Mouse (Mus musculus) liver, postnatal 0 days (tissue): ENCODE data around the gene Frmd4b. TPM values are rescaled to one million over a fixed set of nuclear protein-coding genes. Genes with fewer than 3 reads are reported as not detected.

Experiments used
- ATAC-seq: fragments of 200-750 bp; cut with Nextera tagmentation; 2 replicates; pipeline ENCODE4 v1.8.0; 2017; ENCODE audit warnings: mild to moderate bottlenecking, moderate library complexity
- DNase-seq: peaks from one replicate; pipeline ENCODE4 v3.0.0-alpha.2; 2016
- H3K27ac ChIP-seq: fragments of 300-500 bp; sonication (generic); 2 replicates; pipeline ENCODE4 v1.5.1; 2014; ENCODE audit warnings: antibody characterized with exemption, moderate library complexity, mild to moderate bottlenecking, low read depth
- H3K27me3 ChIP-seq: fragments of 300-500 bp; sonication (generic); 2 replicates; pipeline ENCODE4 v1.6.1; 2014; ENCODE audit warnings: low read length, control low read depth, mixed read lengths; ENCODE audit not compliant: insufficient read depth
- H3K36me3 ChIP-seq: fragments of 300-500 bp; sonication (generic); replicated peaks from 2 replicates; pipeline ENCODE4 v1.6.1; 2014; ENCODE audit warnings: mild to moderate bottlenecking, control low read depth, low read length, moderate library complexity, mixed read lengths; ENCODE audit not compliant: insufficient read depth
- H3K4me1 ChIP-seq: fragments of 300-500 bp; sonication (generic); 2 replicates; pipeline ENCODE4 v1.6.1; 2014; ENCODE audit warnings: antibody characterized with exemption, mild to moderate bottlenecking, control low read depth; ENCODE audit not compliant: insufficient read depth
- H3K4me2 ChIP-seq: fragments of 300-500 bp; sonication (generic); 2 replicates; pipeline ENCODE4 v1.6.1; 2014; ENCODE audit warnings: low read depth, mild to moderate bottlenecking, low read length, moderate library complexity, mixed read lengths
- H3K4me3 ChIP-seq: fragments of 300-500 bp; sonication (generic); 2 replicates; pipeline ENCODE4 v1.5.1; 2014; ENCODE audit warnings: low read depth, low read length
- H3K9ac ChIP-seq: fragments of 300-500 bp; sonication (generic); replicated peaks from 2 replicates; pipeline ENCODE4 v1.6.1; 2014; ENCODE audit warnings: mild to moderate bottlenecking, moderate library complexity
- H3K9me3 ChIP-seq: fragments of 300-500 bp; sonication (generic); 2 replicates; pipeline ENCODE4 v1.6.1; 2016; ENCODE audit warnings: mild to moderate bottlenecking, control low read depth, low read length, mixed read lengths
- CTCF ChIP-seq: sonication (generic); IDR thresholded peaks from 2 replicates; pipeline ENCODE4 v1.5.1; 2016; ENCODE audit warnings: antibody characterized with exemption, low read depth
- EP300 ChIP-seq: IDR thresholded peaks from 2 replicates; pipeline ENCODE4 v1.6.1; 2016; ENCODE audit warnings: antibody characterized with exemption, low read depth, mild to moderate bottlenecking
- WGBS: fragments of 180-500 bp; shearing (Covaris S2); extraction: QIAGEN DNeasy Blood & Tissue Kit; methylation state at CpG from one replicate; pipeline ENCODE4 v1.1.7; 2014; ENCODE audit not compliant: insufficient replicate concordance; 5-methylcytosine and 5-hydroxymethylcytosine counted together
- polyA plus RNA-seq: library from polyadenylated mRNA; unstranded; fragments of >200 nt; fragmentation: Nextera tagmentation; extraction: Ambion mirVana; gene quantifications from 2 replicates; pipeline ENCODE4 v1.2.1, GENCODE M21; 2015

The Frmd4b gene
- polyA plus RNA-seq, 1 experiment from 2014 or later: 8.3 TPM

DNA sequence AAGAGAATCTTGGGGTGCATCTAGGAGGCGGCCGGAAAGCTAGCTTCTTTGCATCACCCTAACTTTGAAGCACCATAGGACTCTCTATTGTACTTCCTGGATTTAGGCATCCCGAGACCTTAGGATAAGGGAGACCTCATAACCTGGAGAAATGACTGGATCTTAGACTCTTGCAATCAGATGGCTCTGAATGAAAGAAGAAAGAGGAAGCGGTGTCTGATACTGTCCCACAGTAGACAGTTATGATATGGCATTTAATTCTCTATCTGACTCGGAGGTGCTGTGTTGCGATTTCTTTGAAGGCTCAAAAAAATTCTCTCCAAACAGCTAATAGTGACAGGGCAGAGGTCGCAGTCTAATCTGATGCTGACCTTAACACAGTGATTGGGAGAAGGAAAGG is 433 bp upstream of the Frmd4b start:
- peak overlapping the region; percentile 39 for H3K4me3 ChIP-seq
- 11% methylated on average over 7 of the region's 7 CpGs for WGBS
- ATAC-seq: no peak

DNA sequence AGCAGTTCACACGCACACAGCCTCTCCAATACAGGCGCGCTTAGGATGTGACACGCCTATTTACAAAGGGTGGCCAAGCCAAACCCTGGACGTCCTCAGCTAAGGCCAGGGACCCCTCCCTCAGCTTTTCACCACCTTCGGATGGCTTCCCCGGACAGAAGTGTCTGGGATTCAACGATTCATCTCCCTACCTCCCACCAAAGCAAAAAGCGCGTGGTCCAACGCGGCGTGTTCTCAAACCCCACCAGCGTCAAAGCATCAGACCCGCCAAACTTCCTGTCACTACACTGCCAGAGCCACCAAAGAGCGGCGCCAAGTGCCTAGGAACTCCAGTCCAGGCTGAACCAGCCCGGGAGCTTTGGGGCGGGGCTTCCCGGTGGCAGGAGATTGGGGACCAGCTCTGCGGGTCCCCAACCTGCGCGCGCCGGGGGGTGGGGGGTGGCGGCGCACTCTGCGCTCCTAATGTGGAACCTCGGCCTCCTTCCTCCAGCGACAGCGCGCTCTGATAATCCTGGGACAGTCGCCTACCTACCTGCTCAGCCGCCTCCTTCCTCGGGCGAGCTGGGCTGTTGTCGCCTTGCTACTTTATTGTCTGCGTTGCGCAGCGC is 579 bp downstream of the Frmd4b start:
- Histone ChIP-seq H3K4me3 (peak overlapping the region; percentile 39), H3K36me3 (no peaks in the 10 kb centered on the region), H3K9me3 (no peaks in the 10 kb centered on the region), H3K27me3 (peaks cover 38% of the 10 kb centered on the region), H3K4me1 (peaks cover 7% of the 10 kb centered on the region; the same call in 1 of the 2 replicates), H3K4me2 (peak overlapping the region; percentile 70), H3K27ac (no peak overlapping the region), H3K9ac (no peak overlapping the region)
- ATAC-seq: no peak
- no peak for TF ChIP-seq EP300
- TF ChIP-seq CTCF: no peak
- peak; percentile 20 for DNase-seq
- WGBS: 1% methylated on average over 40 of the region's 40 CpGs

More for the DNA sequence above, 433 bp upstream of the Frmd4b start:
- peaks cover 38% of the 10 kb centered on the region for H3K27me3 ChIP-seq
- no peak overlapping the region for H3K27ac ChIP-seq
- H3K36me3 ChIP-seq: no peaks in the 10 kb centered on the region
- H3K9me3 ChIP-seq: no peaks in the 10 kb centered on the region
- peak overlapping the region; percentile 70 for H3K4me2 ChIP-seq
- no peak for DNase-seq
- peaks cover 7% of the 10 kb centered on the region; the same call in 1 of the 2 replicates for H3K4me1 ChIP-seq
- H3K9ac ChIP-seq: no peak overlapping the region
- no peak for TF ChIP-seq EP300
- no peak for TF ChIP-seq CTCF

DNA sequence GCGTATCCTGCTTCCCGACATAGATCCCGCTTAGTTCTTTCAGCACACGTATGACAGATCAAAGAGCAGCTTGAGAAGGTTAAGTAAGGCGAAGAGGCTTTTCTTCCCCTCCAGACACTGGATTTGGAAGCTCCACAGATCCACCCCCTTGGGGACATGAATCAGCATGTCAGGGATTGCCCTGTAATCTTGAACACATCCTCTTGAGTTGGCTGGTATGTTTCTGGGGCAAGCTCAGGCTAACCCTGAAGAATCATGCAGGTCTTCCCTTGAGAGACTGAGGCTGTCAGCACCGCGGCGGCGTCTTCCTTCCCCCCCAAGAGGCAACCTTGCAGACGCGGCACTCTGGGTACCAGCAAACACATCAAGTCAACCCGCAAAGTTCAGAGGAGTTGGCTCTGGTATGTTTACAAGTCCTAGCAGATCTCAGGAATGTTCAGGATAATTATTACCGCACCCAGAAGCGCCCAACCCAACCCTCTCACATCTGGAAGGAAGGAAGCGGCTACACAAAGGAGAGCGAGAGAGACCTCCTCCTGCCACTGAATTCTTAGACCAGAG is 1.4 kb downstream of the Frmd4b start:
- no peak for ATAC-seq
- no peak overlapping the region for H3K9ac ChIP-seq
- no peak overlapping the region for H3K27ac ChIP-seq
- H3K27me3 ChIP-seq: peaks cover 38% of the 10 kb centered on the region
- TF ChIP-seq EP300 (no peak), CTCF (no peak)
- peak overlapping the region; percentile 70; the same call in 1 of the 2 replicates for H3K4me2 ChIP-seq
- 10% methylated on average over 16 of the region's 16 CpGs for WGBS
- no peak for DNase-seq
- H3K4me1 ChIP-seq: peaks cover 7% of the 10 kb centered on the region; the same call in 1 of the 2 replicates
- H3K9me3 ChIP-seq: no peaks in the 10 kb centered on the region
- H3K4me3 ChIP-seq: peak overlapping the region; percentile 39; the same call in 1 of the 2 replicates
- no peaks in the 10 kb centered on the region for H3K36me3 ChIP-seq

- TF ChIP-seq CTCF (no peak), EP300 (no peak)
- Histone ChIP-seq H3K4me3 (no peak overlapping the region), H3K4me1 (peaks cover 7% of the 10 kb centered on the region; the same call in 1 of the 2 replicates), H3K27ac (no peak overlapping the region), H3K27me3 (peaks cover 37% of the 10 kb centered on the region), H3K9ac (no peak overlapping the region), H3K9me3 (no peaks in the 10 kb centered on the region), H3K4me2 (no peak overlapping the region), H3K36me3 (no peaks in the 10 kb centered on the region)
- ATAC-seq: no peak
- no peak for DNase-seq
Observed at GRCm38 (mm10) chr6:97614179-97614578, 3.2 kb downstream of the Frmd4b start.

- H3K4me3 ChIP-seq: no peak overlapping the region
- 87% methylated on average over 5 of the region's 5 CpGs for WGBS
Observed at GRCm38 (mm10) chr6:97612861-97613260, 4.5 kb downstream of the Frmd4b start.

GRCm38 (mm10) chr6:97610051-97610450 is 7.3 kb downstream of the Frmd4b start:
- Histone ChIP-seq H3K27ac (no peak overlapping the region), H3K4me1 (peaks cover 8% of the 10 kb centered on the region; the same call in 1 of the 2 replicates), H3K36me3 (no peaks in the 10 kb centered on the region), H3K9me3 (no peaks in the 10 kb centered on the region), H3K9ac (no peak overlapping the region), H3K4me2 (no peak overlapping the region), H3K4me3 (no peak overlapping the region), H3K27me3 (peaks cover 3% of the 10 kb centered on the region; the same call in 1 of the 2 replicates)
- WGBS: 73% methylated on average over 2 of the region's 2 CpGs
- no peak for ATAC-seq
- no peak for DNase-seq
- TF ChIP-seq CTCF: no peak
- TF ChIP-seq EP300: no peak

More at GRCm38 (mm10) chr6:97612861-97613260, 4.5 kb downstream of the Frmd4b start:
- no peak overlapping the region for H3K9ac ChIP-seq
- no peaks in the 10 kb centered on the region for H3K9me3 ChIP-seq
- no peaks in the 10 kb centered on the region for H3K36me3 ChIP-seq
- peaks cover 8% of the 10 kb centered on the region; the same call in 1 of the 2 replicates for H3K4me1 ChIP-seq
- ATAC-seq (no peak), DNase-seq (no peak)
- no peak overlapping the region for H3K27ac ChIP-seq
- H3K27me3 ChIP-seq: peaks cover 27% of the 10 kb centered on the region
- H3K4me2 ChIP-seq: no peak overlapping the region
- TF ChIP-seq CTCF (no peak), EP300 (no peak)
